Mouse (Mus musculus) left cerebral cortex, adult 9 months (tissue): Measurements from ENCODE around the gene Casc1.
"Not testable (repeated sequence)": the region's sequence is repeated elsewhere in the genome, so short reads cannot be mapped to it uniquely, and the experiment has no call there.

ENCODE experiments used
- DNase-seq, 2 experiments: peaks; one replicate each; pipeline ENCODE4 v3.0.0; 2022; ENCODE audit warnings: low spot score in 2 of 2

The Casc1 gene

GRCm38 (mm10) chr6:145139236-145139635 is 71.6 kb downstream of the Casc1 start:
- no peak for DNase-seq

GRCm38 (mm10) chr6:145136831-145137230 is 74.0 kb downstream of the Casc1 start:
- no peak for DNase-seq

- DNase-seq = no peak
These were observed 75.0 kb downstream of the Casc1 start for GRCm38 (mm10) chr6:145135804-145136203.

GRCm38 (mm10) chr6:145135295-145135694 is 75.5 kb downstream of the Casc1 start:
- no peak for DNase-seq

GRCm38 (mm10) chr6:145132969-145133368 is 77.8 kb downstream of the Casc1 start:
- not testable (repeated sequence) for DNase-seq

GRCm38 (mm10) chr6:145131991-145132390 is 78.8 kb downstream of the Casc1 start:
- DNase-seq = no peak

GRCm38 (mm10) chr6:145129563-145129962 is 81.2 kb downstream of the Casc1 start:
- DNase-seq = no peak

GRCm38 (mm10) chr6:145127652-145128051 is 83.2 kb downstream of the Casc1 start:
- no peak for DNase-seq

GRCm38 (mm10) chr6:145125591-145126113 is 85.2 kb downstream of the Casc1 start:
- DNase-seq = no peak
